Mouse (Mus musculus) adrenal gland, postnatal 10 days (tissue): ENCODE data around the gene Acads. TPM values are rescaled to one million over a fixed set of nuclear protein-coding genes. Genes with fewer than 3 reads are reported as not detected.
"Not testable (repeated sequence)": the region's sequence is repeated elsewhere in the genome, so short reads cannot be mapped to it uniquely, and the experiment has no call there.

Experiments
- DNase-seq: peaks from one replicate; pipeline ENCODE4 v3.0.0; 2021; ENCODE audit warnings: mixed read lengths
- total RNA-seq, 2 experiments: library from RNA; stranded (reverse); gene quantifications; 2 replicates each; pipeline ENCODE4 v1.2.3; 2021

Acads gene
- total RNA-seq, 2 experiments from 2014 or later: 356 to 367 TPM

GRCm38 (mm10) chr5:115124690-115125089 lies 5.5 kb upstream of the Acads start:
- no peak for DNase-seq

GRCm38 (mm10) chr5:115120978-115121377 lies 1.8 kb upstream of the Acads start:
- no peak for DNase-seq

- DNase-seq: no peak
These were observed 1.7 kb downstream of the Acads start for GRCm38 (mm10) chr5:115117467-115117866.

GRCm38 (mm10) chr5:115116426-115116825 lies 2.7 kb downstream of the Acads start:
- DNase-seq: no peak

- DNase-seq: no peak
These were observed 4.6 kb downstream of the Acads start for GRCm38 (mm10) chr5:115114501-115114900.

- no peak for DNase-seq
These were observed 5.9 kb downstream of the Acads start for GRCm38 (mm10) chr5:115113244-115113643.

GRCm38 (mm10) chr5:115111156-115111555 lies 8.0 kb downstream of the Acads start:
- peak; percentile 69 for DNase-seq

GRCm38 (mm10) chr5:115103253-115103652 lies 15.9 kb downstream of the Acads start:
- not testable (repeated sequence) for DNase-seq

- DNase-seq: no peak
These were observed 16.9 kb downstream of the Acads start for GRCm38 (mm10) chr5:115102231-115102630.

- no peak for DNase-seq
These were observed 18.7 kb downstream of the Acads start for GRCm38 (mm10) chr5:115100473-115100872.

GRCm38 (mm10) chr5:115099991-115100390 lies 19.2 kb downstream of the Acads start:
- DNase-seq: peak; percentile 74

- no peak for DNase-seq
These were observed 19.6 kb downstream of the Acads start for GRCm38 (mm10) chr5:115099530-115099929.

GRCm38 (mm10) chr5:115098195-115098594 lies 21.0 kb downstream of the Acads start, which contains the start of gene Gm10401:
Gene Gm10401, minus strand, starts transcription at chr5:115098295.
- DNase-seq: no peak

- DNase-seq: no peak
These were observed 27.4 kb downstream of the Acads start for GRCm38 (mm10) chr5:115091776-115092175.

- no peak for DNase-seq
These were observed 28.1 kb downstream of the Acads start for GRCm38 (mm10) chr5:115091015-115091414.

- DNase-seq: no peak
These were observed 29.4 kb downstream of the Acads start for GRCm38 (mm10) chr5:115089592-115090268.

- DNase-seq: no peak
These were observed 33.5 kb downstream of the Acads start for GRCm38 (mm10) chr5:115085675-115086074.

GRCm38 (mm10) chr5:115083492-115083891 lies 35.7 kb downstream of the Acads start:
- DNase-seq: no peak

GRCm38 (mm10) chr5:115081636-115082035 lies 37.5 kb downstream of the Acads start:
- no peak for DNase-seq

- peak; percentile 84 for DNase-seq
These were observed 42.8 kb downstream of the Acads start for GRCm38 (mm10) chr5:115076144-115076901.

GRCm38 (mm10) chr5:115074749-115075148 lies 44.4 kb downstream of the Acads start:
- DNase-seq: no peak

- not testable (repeated sequence) for DNase-seq
These were observed 45.8 kb downstream of the Acads start for GRCm38 (mm10) chr5:115073306-115073705.

GRCm38 (mm10) chr5:115072143-115072542 lies 47.0 kb downstream of the Acads start:
- peak; percentile 46 for DNase-seq
